Mouse (Mus musculus) kidney, embryonic 14.5 days (tissue): ENCODE measurements around the gene Dab1. TPM values are rescaled to one million over a fixed set of nuclear protein-coding genes. Genes with fewer than 3 reads are reported as not detected.

Experiments
- ATAC-seq: fragments of 200-750 bp; cut with Nextera tagmentation; 2 replicates; pipeline ENCODE4 v1.8.0; 2017; ENCODE audit warnings: moderate number of reproducible peaks, mild to moderate bottlenecking, moderate TSS enrichment, moderate library complexity; ENCODE audit not compliant: low FRiP score, low TSS enrichment
- H3K27ac ChIP-seq: fragments of 300-500 bp; sonication (generic); 2 replicates; pipeline ENCODE4 v1.5.1; 2014; ENCODE audit warnings: low read depth, mild to moderate bottlenecking, low read length, moderate library complexity, mixed read lengths
- H3K27me3 ChIP-seq: fragments of 300-500 bp; sonication (generic); 2 replicates; pipeline ENCODE4 v1.6.1; 2014; ENCODE audit warnings: mild to moderate bottlenecking, low read length; ENCODE audit not compliant: control insufficient read depth, insufficient read depth
- H3K36me3 ChIP-seq: fragments of 300-500 bp; sonication (generic); 2 replicates; pipeline ENCODE4 v1.6.1; 2014; ENCODE audit warnings: low read length, mixed read lengths; ENCODE audit not compliant: control insufficient read depth, insufficient read depth
- H3K4me1 ChIP-seq: fragments of 300-500 bp; sonication (generic); 2 replicates; pipeline ENCODE4 v1.6.1; 2014; ENCODE audit warnings: low read length, mixed read lengths; ENCODE audit not compliant: control insufficient read depth, insufficient read depth
- H3K4me2 ChIP-seq: fragments of 300-500 bp; sonication (generic); replicated peaks from 2 replicates; pipeline ENCODE4 v1.6.1; 2014; ENCODE audit warnings: low read depth, mild to moderate bottlenecking, low read length
- H3K4me3 ChIP-seq: fragments of 300-500 bp; sonication (generic); 2 replicates; pipeline ENCODE4 v1.5.1; 2014; ENCODE audit warnings: mild to moderate bottlenecking, low read length
- H3K9ac ChIP-seq: fragments of 300-500 bp; sonication (generic); 2 replicates; pipeline ENCODE4 v1.6.1; 2014; ENCODE audit warnings: low read depth, mild to moderate bottlenecking, low read length, moderate library complexity
- H3K9me3 ChIP-seq: fragments of 300-500 bp; sonication (generic); 2 replicates; pipeline ENCODE4 v1.6.1; 2016; ENCODE audit warnings: low read length; ENCODE audit not compliant: control insufficient read depth
- WGBS: fragments of 180-500 bp; shearing (Covaris S2); extraction: QIAGEN DNeasy Blood & Tissue Kit; methylation state at CpG from one replicate; pipeline ENCODE4 v1.1.7; 2014; 5-methylcytosine and 5-hydroxymethylcytosine counted together
- polyA plus RNA-seq: library from polyadenylated mRNA; unstranded; fragments of >200 nt; fragmentation: Nextera tagmentation; extraction: Ambion mirVana; gene quantifications from 2 replicates; pipeline ENCODE4 v1.2.1, GENCODE M21; 2014

Dab1 gene
- polyA plus RNA-seq, 1 experiment from 2014 or later = 17.9 TPM

- no peak overlapping the region for H3K9ac ChIP-seq
- no peak overlapping the region for H3K27ac ChIP-seq
- 90% methylated on average over 3 of the region's 3 CpGs for WGBS
- no peak overlapping the region for H3K4me3 ChIP-seq
- H3K36me3 ChIP-seq = no peaks in the 10 kb centered on the region
- no peaks in the 10 kb centered on the region for H3K27me3 ChIP-seq
- H3K9me3 ChIP-seq = no peaks in the 10 kb centered on the region
- no peaks in the 10 kb centered on the region for H3K4me1 ChIP-seq
- no peak overlapping the region for H3K4me2 ChIP-seq
- no peak for ATAC-seq
These were observed 1050.2 kb downstream of the Dab1 start for GRCm38 (mm10) chr4:104669406-104669805.

GRCm38 (mm10) chr4:104670741-104671140 is 1051.6 kb downstream of the Dab1 start:
- Histone ChIP-seq H3K4me3 (no peak overlapping the region), H3K27me3 (no peaks in the 10 kb centered on the region), H3K4me1 (no peaks in the 10 kb centered on the region), H3K9ac (no peak overlapping the region), H3K4me2 (no peak overlapping the region), H3K36me3 (no peaks in the 10 kb centered on the region), H3K27ac (no peak overlapping the region), H3K9me3 (no peaks in the 10 kb centered on the region)
- no peak for ATAC-seq

DNA sequence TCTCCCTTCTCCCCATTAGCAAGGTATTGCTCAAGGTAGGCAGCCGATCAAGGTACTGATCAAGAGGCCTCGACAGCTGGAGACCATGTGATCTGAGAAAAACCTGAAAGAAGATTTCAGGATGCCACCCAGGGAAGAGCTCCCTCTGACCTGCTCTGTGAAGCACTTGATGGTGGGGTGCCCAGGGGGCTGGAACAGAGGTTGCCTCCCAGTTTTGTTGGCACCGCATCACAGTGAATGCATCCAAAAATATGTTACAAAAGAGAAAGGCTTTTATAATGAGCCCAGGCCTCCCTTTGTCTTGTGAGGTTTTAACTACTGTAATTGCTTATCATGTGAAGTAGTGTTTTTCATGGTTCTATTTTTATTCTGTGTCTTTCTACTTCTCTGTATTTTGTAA is 1054.2 kb downstream of the Dab1 start:
- ATAC-seq = no peak
- Histone ChIP-seq H3K4me2 (no peak overlapping the region), H3K9me3 (no peaks in the 10 kb centered on the region), H3K27ac (no peak overlapping the region), H3K36me3 (no peaks in the 10 kb centered on the region), H3K4me3 (no peak overlapping the region), H3K4me1 (no peaks in the 10 kb centered on the region), H3K27me3 (no peaks in the 10 kb centered on the region), H3K9ac (no peak overlapping the region)
- WGBS = 89% methylated on average over 3 of the region's 3 CpGs

DNA sequence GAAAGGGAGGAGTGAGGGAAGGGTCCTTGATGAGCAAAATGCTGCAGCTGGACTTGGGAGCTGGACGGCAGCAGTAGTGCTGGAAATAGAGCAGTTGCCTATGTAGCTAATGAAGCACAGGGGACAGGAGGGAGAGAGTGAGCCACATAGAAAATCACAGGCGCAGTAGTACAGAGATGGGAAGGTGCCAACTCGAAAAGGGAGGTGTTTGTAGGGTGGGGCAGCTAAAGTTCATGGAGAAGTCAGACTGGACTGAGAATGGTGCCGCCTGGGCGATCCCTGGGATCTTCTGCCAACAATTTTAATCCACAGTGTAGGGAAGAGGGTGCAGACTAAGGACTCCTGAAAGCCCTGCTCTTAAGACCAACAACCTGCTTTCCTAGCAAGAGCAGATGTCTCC is 1055.5 kb downstream of the Dab1 start:
- 84% methylated on average over 5 of the region's 5 CpGs for WGBS
- Histone ChIP-seq H3K27me3 (no peaks in the 10 kb centered on the region), H3K4me3 (no peak overlapping the region), H3K9ac (no peak overlapping the region), H3K9me3 (no peaks in the 10 kb centered on the region), H3K27ac (no peak overlapping the region), H3K4me1 (no peaks in the 10 kb centered on the region), H3K4me2 (no peak overlapping the region), H3K36me3 (no peaks in the 10 kb centered on the region)
- ATAC-seq = no peak

DNA sequence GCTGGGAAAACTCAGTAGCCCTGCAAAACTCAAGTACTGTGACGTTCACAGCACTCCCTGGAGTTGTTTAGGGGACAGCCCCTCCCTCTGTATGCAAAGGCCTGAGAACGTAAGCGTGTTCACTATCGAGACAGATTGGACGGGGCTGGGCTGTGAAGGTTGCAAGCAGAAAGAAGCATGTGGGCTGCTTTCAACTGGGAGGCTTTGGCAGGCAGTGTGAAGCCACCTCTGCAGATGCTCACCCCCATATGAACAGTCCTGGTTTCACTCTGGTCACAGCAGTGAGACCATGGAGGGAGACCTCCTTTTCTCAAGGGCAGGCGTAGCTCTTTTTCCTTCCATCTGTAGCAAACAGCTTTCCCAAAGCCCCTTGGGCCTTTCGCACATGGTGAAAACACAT is 1059.1 kb downstream of the Dab1 start:
- 82% methylated on average over 7 of the region's 7 CpGs for WGBS
- Histone ChIP-seq H3K9me3 (no peaks in the 10 kb centered on the region), H3K4me3 (no peak overlapping the region), H3K27ac (no peak overlapping the region), H3K36me3 (no peaks in the 10 kb centered on the region), H3K9ac (no peak overlapping the region), H3K4me1 (no peaks in the 10 kb centered on the region), H3K4me2 (no peak overlapping the region), H3K27me3 (no peaks in the 10 kb centered on the region)
- no peak for ATAC-seq

DNA sequence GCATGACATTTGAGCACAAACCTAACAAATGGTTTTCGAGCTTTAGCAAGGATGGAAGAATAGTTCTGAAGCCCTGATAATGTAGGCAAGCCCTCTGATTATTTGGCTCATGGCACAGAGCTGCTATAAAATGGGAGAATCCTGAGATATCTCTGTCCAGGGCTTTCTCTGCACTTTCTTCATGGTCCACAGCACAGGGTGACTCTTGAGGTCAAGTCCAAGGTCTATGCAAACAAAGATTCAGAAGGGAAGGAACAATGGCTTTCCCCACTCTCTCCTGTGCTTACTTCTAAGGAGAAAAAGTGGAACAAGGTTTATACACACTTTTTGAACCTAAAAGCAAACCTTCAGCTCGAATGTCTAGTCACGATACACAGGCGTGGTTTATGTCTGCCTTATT is 1061.3 kb downstream of the Dab1 start:
- Histone ChIP-seq H3K27me3 (no peaks in the 10 kb centered on the region), H3K27ac (no peak overlapping the region), H3K4me3 (no peak overlapping the region), H3K4me1 (no peaks in the 10 kb centered on the region), H3K4me2 (no peak overlapping the region), H3K36me3 (no peaks in the 10 kb centered on the region), H3K9me3 (no peaks in the 10 kb centered on the region), H3K9ac (no peak overlapping the region)
- ATAC-seq = no peak
- 70% methylated on average over 4 of the region's 4 CpGs for WGBS

- peak; percentile 56; the same call in 1 of the 2 replicates for ATAC-seq
- Histone ChIP-seq H3K36me3 (no peaks in the 10 kb centered on the region), H3K27ac (no peak overlapping the region)
These were observed 1067.1 kb downstream of the Dab1 start for GRCm38 (mm10) chr4:104686137-104686809.

GRCm38 (mm10) chr4:104689047-104689446 is 1069.9 kb downstream of the Dab1 start:
- H3K9ac ChIP-seq = no peak overlapping the region
- no peak for ATAC-seq
- no peak overlapping the region for H3K4me3 ChIP-seq
- no peaks in the 10 kb centered on the region for H3K9me3 ChIP-seq
- H3K27me3 ChIP-seq = no peaks in the 10 kb centered on the region
- peaks cover 9% of the 10 kb centered on the region; the same call in 1 of the 2 replicates for H3K4me1 ChIP-seq
- WGBS = 26% methylated on average over 3 of the region's 3 CpGs
- no peak overlapping the region for H3K27ac ChIP-seq
- no peaks in the 10 kb centered on the region for H3K36me3 ChIP-seq
- no peak overlapping the region for H3K4me2 ChIP-seq

More at GRCm38 (mm10) chr4:104686137-104686809, 1067.1 kb downstream of the Dab1 start:
- Histone ChIP-seq H3K4me3 (no peak overlapping the region), H3K27me3 (no peaks in the 10 kb centered on the region), H3K9me3 (no peaks in the 10 kb centered on the region), H3K4me1 (peaks cover 9% of the 10 kb centered on the region; the same call in 1 of the 2 replicates), H3K4me2 (no peak overlapping the region; the same call in 1 of the 2 replicates), H3K9ac (no peak overlapping the region)
- 23% methylated on average over 18 of the region's 18 CpGs for WGBS

DNA sequence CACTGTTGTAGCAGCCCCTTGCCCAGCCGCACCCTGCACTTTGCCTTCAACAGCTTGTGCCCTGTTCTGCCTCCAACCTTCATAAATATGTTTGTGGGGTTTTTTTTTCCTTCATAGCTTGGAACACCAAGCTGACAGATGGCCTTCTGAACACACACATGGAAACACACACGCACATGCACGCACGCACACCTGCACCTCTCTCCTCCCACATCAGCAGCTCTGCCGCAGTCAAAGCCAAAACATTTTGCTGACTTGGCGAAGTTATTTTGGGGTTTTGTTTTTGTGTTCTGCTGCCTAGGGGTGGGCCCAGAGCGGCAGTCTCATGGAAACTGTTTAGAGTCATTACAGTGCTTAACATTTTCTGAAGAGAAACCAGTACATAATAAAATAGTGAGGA is 1071.9 kb downstream of the Dab1 start:
- H3K36me3 ChIP-seq = no peaks in the 10 kb centered on the region
- ATAC-seq = no peak
- H3K27ac ChIP-seq = no peak overlapping the region
- H3K4me2 ChIP-seq = no peak overlapping the region
- 73% methylated on average over 7 of the region's 7 CpGs for WGBS
- no peak overlapping the region for H3K9ac ChIP-seq
- peaks cover 4% of the 10 kb centered on the region; the same call in 1 of the 2 replicates for H3K4me1 ChIP-seq
- H3K4me3 ChIP-seq = no peak overlapping the region
- no peaks in the 10 kb centered on the region for H3K9me3 ChIP-seq
- H3K27me3 ChIP-seq = no peaks in the 10 kb centered on the region
